Mouse (Mus musculus) olfactory bulb, adult 2 months (tissue): ENCODE results near the gene Chrnd. TPM values are rescaled to one million over a fixed set of nuclear protein-coding genes. Genes with fewer than 3 reads are reported as not detected.
A peak's percentile ranks its signal among the peaks of the same experiment; 100 is the strongest.

Experiments used
- H3K27ac ChIP-seq: fragments of 200-500 bp; 2 replicates; pipeline ENCODE4 v1.5.1; 2012; ENCODE audit warnings: low read depth, low read length; ENCODE audit not compliant: insufficient read depth
- H3K4me1 ChIP-seq: fragments of 200-500 bp; 2 replicates; pipeline ENCODE4 v1.6.1; 2012; ENCODE audit warnings: low read length; ENCODE audit not compliant: control insufficient read depth, insufficient read depth
- H3K4me3 ChIP-seq: fragments of 200-500 bp; 2 replicates; pipeline ENCODE4 v1.5.1; 2012; ENCODE audit warnings: mild to moderate bottlenecking, low read depth, low read length, moderate library complexity; ENCODE audit not compliant: insufficient read depth
- CTCF ChIP-seq: fragments of 200-500 bp; IDR thresholded peaks from 2 replicates; pipeline ENCODE4 v1.5.1; 2012; ENCODE audit warnings: low read depth, mild to moderate bottlenecking, low read length, moderate library complexity; ENCODE audit not compliant: insufficient read depth
- POLR2A ChIP-seq: fragments of 200-500 bp; IDR thresholded peaks from 2 replicates; pipeline ENCODE4 v1.6.1; 2012; ENCODE audit warnings: mild to moderate bottlenecking, low read depth, low read length, moderate library complexity; ENCODE audit not compliant: insufficient read depth
- WGBS: fragments of 180-500 bp; shearing (Covaris S2); methylation state at CpG from one replicate; pipeline ENCODE4 v1.1.7; 2018; 5-methylcytosine and 5-hydroxymethylcytosine counted together
- polyA plus RNA-seq: library from polyadenylated mRNA; stranded (reverse); fragments of >200 nt; gene quantifications from 2 replicates; pipeline ENCODE4 v1.2.4, GENCODE M21; 2012; ENCODE audit warnings: low replicate concordance; ENCODE audit not compliant: missing spikeins, insufficient read depth, insufficient read length

Chrnd gene
- not detected in 2 replicates for polyA plus RNA-seq

DNA sequence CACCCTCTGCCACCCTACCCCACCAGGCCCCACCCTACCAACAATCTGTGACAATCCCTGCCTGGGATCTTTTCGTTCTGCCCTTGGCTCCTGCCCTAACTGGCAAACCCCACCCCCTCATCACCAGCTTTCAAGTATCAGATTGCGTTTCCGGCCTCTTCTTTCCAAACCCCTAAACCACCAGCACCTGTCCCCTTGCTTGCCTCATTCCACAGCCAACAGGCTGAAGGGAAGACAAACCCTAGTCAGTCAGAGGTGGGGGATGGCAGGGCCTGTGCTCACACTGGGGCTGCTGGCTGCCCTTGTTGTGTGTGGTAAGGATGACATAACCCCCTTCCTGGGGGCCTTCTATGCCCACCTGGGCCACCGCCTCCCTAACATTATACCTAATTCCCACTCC is at the start of gene Chrnd:
Gene Chrnd, plus strand, starts transcription at position 179 of the 400 bp plus-strand sequence.
- Histone ChIP-seq H3K4me1 (peaks cover 8% of the 10 kb centered on the region), H3K4me3 (no peak within 1 kb of the TSS), H3K27ac (no peak within 1 kb of the TSS)
- 62% methylated on average over 4 of the region's 4 CpGs for WGBS
- TF ChIP-seq CTCF (no peak), POLR2A (no peak)

DNA sequence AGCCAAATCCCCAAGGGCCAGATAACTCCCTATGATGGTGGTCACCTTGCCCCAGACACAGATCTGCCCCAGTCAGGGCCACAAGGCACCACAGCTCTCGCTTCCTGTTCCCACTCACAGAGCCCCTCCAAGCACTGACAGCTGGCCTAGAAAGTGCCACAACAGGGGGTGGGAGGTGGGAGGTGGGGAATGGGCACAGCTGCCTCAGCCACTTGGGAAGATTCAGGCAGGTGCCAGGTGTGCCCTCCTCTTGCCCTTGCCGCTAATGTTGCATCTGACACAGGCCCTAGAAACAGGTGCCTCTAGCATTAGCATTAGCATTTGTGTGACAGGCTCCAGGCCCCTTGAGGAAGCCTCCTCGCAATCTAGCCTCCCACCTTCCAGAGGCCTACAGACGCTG is 48.9 kb upstream of the Chrnd start:
- 88% methylated on average over 4 of the region's 4 CpGs for WGBS
- no peak overlapping the region for H3K27ac ChIP-seq
- TF ChIP-seq CTCF, result no peak
- TF ChIP-seq POLR2A, result no peak
- no peak overlapping the region for H3K4me3 ChIP-seq
- peaks cover 12% of the 10 kb centered on the region for H3K4me1 ChIP-seq

DNA sequence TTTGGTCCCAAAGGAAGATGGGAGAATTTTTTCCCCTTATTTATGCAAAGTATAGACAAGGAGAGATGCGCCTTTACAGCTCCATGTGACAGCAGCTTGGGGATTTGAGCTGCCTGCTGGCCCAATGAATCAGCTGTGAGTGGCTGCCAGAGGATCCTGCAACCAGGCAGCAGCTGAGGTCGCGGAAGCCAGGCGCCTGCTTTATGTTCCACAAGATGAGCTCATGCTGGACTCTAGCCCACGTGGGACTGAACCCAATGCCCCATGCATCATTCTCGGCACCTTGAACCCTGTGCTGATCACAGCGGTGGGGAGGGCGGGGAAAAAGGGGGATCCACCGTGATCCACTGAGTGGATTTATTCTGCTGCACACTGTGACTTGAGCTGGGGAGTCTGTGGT is 48.0 kb upstream of the Chrnd start:
- H3K4me1 ChIP-seq, result peaks cover 12% of the 10 kb centered on the region
- H3K27ac ChIP-seq, result no peak overlapping the region
- H3K4me3 ChIP-seq, result no peak overlapping the region
- 59% methylated on average over 9 of the region's 9 CpGs for WGBS
- TF ChIP-seq CTCF (no peak), POLR2A (no peak)

DNA sequence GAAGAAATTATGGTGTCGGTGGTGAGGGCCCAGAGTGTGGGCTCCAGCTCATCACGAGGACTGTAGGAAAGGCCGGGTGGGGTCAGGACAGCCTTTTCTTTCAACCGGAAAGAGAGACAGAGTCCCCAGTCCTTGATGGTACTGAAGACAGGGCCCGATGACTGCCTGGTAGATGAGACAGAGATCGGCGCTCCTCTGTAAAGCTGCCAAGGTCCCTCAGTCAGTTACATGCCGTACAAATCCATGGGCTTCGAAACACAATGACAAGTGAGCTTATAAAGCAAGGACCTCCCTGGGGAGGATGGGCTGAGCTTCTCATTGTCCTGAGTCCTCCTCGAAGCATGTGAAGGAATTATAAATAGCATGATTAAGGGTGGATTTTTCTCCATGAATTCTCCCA is 47.3 kb upstream of the Chrnd start:
- TF ChIP-seq CTCF, result no peak
- Histone ChIP-seq H3K4me3 (no peak overlapping the region), H3K4me1 (peaks cover 12% of the 10 kb centered on the region), H3K27ac (no peak overlapping the region)
- WGBS, result 78% methylated on average over 10 of the region's 10 CpGs

DNA sequence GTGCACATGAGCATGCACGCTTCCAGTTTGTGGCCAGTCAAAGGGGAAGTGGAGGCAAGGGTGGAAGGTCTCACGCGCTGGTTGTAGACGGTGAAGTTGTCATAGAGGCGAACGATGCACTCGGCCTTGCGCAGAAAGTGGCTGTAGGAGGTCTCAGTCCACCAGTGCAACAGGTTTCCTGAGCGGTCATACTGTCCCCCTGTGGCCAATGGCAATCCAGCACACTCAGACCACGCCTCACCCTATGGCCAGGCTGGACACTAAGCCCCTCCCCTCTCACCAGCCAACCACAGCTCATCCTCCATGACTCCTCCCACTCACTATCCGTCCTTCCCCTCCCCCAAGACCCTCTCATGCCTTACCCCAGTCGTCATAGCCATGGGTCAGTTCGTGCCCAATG is 41.0 kb upstream of the Chrnd start:
- 48% methylated on average over 13 of the region's 13 CpGs for WGBS
- Histone ChIP-seq H3K4me1 (peaks cover 12% of the 10 kb centered on the region), H3K27ac (no peak overlapping the region), H3K4me3 (no peak overlapping the region)
- TF ChIP-seq POLR2A, result no peak
- TF ChIP-seq CTCF, result no peak

DNA sequence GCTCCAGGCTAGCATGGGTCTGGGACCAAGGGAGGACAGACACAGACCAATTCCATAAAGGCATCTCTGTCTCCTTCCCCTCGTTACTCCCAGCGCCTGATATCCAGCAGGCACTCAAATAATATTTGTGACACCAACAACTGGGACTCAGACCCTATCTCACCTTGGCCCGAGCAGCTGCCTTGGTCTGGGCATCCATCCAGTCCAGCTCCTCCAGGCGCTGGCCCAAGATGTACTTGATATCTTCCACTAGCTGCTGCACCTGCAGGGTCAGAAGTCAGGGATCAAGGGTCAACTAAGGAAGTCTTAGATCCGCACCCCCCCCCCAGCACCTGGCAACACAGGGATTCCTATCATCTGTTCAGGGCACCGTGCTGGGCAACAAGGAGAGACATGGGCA is 39.1 kb upstream of the Chrnd start:
- 90% methylated on average over 6 of the region's 6 CpGs for WGBS
- TF ChIP-seq CTCF (no peak), POLR2A (no peak)
- Histone ChIP-seq H3K4me3 (no peak overlapping the region), H3K27ac (no peak overlapping the region), H3K4me1 (peaks cover 27% of the 10 kb centered on the region)

DNA sequence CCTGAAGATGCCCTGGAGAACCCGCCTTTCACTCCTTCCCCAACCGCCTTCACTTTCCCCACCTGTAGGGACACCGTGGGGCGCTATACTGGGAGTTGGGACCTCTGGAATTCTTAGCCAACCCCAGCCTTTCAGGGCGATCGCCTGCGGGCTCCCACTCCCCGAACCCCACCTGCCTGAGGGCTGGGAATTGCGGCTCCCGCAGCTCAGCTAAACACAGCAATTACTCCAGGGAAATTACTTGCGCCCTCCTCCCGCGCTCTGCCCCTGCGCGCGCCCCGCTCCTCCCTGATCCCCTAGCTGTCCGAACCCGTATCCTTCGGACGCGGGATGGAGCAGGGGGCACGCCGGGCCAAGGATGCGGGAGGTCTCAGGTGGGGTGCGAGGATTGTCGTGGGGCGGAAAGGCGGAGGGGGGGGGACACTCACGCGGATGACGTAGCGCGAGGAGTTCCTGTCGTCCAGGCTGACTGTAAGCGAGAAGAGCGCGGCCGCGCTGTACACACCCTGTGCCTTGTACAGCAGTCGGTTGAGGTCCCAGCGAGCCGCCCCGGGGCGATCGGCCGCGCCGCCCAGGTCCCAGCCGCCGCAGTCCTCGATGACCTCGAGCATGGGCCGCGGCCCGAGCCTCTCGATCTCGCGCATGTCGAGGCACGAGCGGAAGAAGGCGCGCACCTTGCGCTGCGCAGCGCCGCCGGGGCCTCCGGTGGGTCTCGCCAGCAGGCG is 36.5 kb upstream of the Chrnd start:
- TF ChIP-seq CTCF (no peak), POLR2A (no peak)
- Histone ChIP-seq H3K27ac (no peak overlapping the region), H3K4me3 (peak overlapping the region; percentile 28), H3K4me1 (peaks cover 27% of the 10 kb centered on the region)
- under 1% methylated on average over 72 of the region's 72 CpGs for WGBS

DNA sequence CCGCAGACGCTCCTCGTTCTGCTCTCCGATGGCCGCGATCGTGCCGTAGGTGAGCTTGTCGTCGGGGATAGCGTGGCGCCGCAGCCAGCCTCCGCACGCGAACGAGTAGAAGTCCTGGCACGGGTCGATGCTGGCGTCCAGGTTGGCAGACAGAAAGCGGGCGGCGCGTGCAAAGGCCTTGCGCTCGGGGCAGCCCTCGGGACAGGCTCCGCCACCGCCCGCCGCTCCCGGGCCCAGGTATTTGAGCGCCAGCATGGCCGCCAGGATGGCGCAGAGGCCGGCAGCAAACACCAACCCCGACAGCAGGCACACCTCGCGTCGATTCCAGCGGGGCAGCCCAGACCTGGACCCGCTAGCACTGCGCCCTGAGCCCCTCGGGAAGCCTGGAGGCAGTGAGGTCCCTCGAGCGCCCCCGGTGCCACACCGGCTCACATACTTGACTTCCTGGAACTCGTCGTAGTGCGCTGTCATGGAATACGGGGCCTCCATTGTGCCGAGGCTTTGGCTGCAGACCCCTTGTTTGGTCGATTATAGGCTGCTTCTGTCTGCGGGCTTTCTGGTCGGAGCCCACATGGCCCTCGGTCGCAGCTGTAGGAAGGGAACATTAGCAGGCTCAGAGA is 35.8 kb upstream of the Chrnd start:
- Histone ChIP-seq H3K4me3 (0 out of 2 replicates have a peak overlapping the region, but pooled peaks have one; percentile 28), H3K4me1 (peaks cover 27% of the 10 kb centered on the region), H3K27ac (no peak overlapping the region)
- TF ChIP-seq POLR2A (no peak), CTCF (no peak)
- WGBS, result 3% methylated on average over 58 of the region's 58 CpGs

DNA sequence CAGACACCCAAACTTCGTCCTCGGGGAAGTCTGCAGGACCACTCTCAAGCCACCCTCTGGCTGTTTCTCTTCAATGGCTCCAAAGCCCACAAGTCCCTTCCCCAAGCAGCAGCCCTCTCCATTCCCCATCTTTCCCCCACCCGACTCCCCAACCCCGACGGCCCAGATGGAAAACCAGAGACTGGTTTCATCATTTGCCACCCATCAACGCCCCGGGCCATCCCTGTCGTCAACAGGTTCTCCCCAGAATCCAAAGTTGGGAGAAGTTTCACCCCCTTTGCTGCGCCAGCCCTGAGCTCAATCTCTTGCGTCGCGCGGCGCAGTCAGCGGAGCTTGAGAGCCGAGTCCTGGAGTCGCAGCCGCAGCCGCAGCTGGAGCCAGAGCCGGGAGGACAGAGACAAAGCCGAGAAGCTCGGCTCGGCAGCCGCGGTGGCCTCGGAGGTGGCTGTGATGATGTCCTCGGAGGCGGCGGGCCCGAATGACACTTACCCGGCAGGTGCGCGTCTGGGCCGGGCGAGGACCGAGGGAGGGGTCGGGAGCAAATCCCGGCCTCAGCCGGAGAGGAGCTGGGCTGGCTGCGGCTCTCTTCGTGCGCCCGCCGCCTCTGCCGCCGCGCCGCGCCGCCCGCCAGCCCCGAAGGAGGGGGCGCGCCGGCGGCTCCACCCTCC is 34.7 kb upstream of the Chrnd start:
- WGBS, result under 1% methylated on average over 53 of the region's 56 CpGs
- Histone ChIP-seq H3K4me1 (peaks cover 27% of the 10 kb centered on the region), H3K27ac (no peak overlapping the region), H3K4me3 (peak overlapping the region; percentile 43)
- TF ChIP-seq POLR2A (no peak), CTCF (no peak)
